Mouse (Mus musculus) embryonic facial prominence, embryonic 14.5 days (tissue): ENCODE measurements around the gene Afap1l2. TPM values are rescaled to one million over a fixed set of nuclear protein-coding genes. Genes with fewer than 3 reads are reported as not detected.

Source experiments
- ATAC-seq: fragments of 200-750 bp; cut with Nextera tagmentation; 2 replicates; pipeline ENCODE4 v1.8.0; 2017; ENCODE audit warnings: low read depth, moderate number of reproducible peaks, moderate TSS enrichment
- DNase-seq: peaks from one replicate; pipeline ENCODE4 v3.0.0-alpha.2; 2015; ENCODE audit warnings: low spot score
- H3K27ac ChIP-seq: fragments of 300-500 bp; sonication (generic); replicated peaks from 2 replicates; pipeline ENCODE4 v1.5.1; 2014; ENCODE audit warnings: low read depth, mild to moderate bottlenecking, low read length, moderate library complexity
- H3K27me3 ChIP-seq: fragments of 300-500 bp; sonication (generic); replicated peaks from 2 replicates; pipeline ENCODE4 v1.6.1; 2014; ENCODE audit warnings: low read length; ENCODE audit not compliant: control insufficient read depth, insufficient read depth
- H3K36me3 ChIP-seq: fragments of 300-500 bp; sonication (generic); 2 replicates; pipeline ENCODE4 v1.6.1; 2014; ENCODE audit warnings: low read length, mixed read lengths; ENCODE audit not compliant: control insufficient read depth, insufficient read depth
- H3K4me1 ChIP-seq: fragments of 300-500 bp; sonication (generic); 2 replicates; pipeline ENCODE4 v1.6.1; 2014; ENCODE audit warnings: antibody characterized with exemption, low read length; ENCODE audit not compliant: control insufficient read depth, insufficient read depth
- H3K4me2 ChIP-seq: fragments of 300-500 bp; sonication (generic); 2 replicates; pipeline ENCODE4 v1.6.1; 2014; ENCODE audit warnings: low read depth, mild to moderate bottlenecking, low read length, moderate library complexity, mixed read lengths
- H3K4me3 ChIP-seq: fragments of 300-500 bp; sonication (generic); 2 replicates; pipeline ENCODE4 v1.5.1; 2014; ENCODE audit warnings: low read depth, mild to moderate bottlenecking, low read length
- H3K9ac ChIP-seq: fragments of 300-500 bp; sonication (generic); 2 replicates; pipeline ENCODE4 v1.6.1; 2014; ENCODE audit warnings: low read depth, mild to moderate bottlenecking, low read length, moderate library complexity, mixed read lengths
- H3K9me3 ChIP-seq: fragments of 300-500 bp; sonication (generic); 2 replicates; pipeline ENCODE4 v1.6.1; 2016; ENCODE audit warnings: low read length; ENCODE audit not compliant: control insufficient read depth
- WGBS: fragments of 180-500 bp; shearing (Covaris S2); extraction: QIAGEN DNeasy Blood & Tissue Kit; methylation state at CpG from one replicate; pipeline ENCODE4 v1.1.7; 2014; 5-methylcytosine and 5-hydroxymethylcytosine counted together
- polyA plus RNA-seq: library from polyadenylated mRNA; unstranded; fragments of >200 nt; fragmentation: Nextera tagmentation; extraction: Ambion mirVana; gene quantifications from 2 replicates; pipeline ENCODE4 v1.2.1, GENCODE M21; 2014

The Afap1l2 gene
- polyA plus RNA-seq, 1 experiment from 2014 or later, result 10.8 TPM

DNA sequence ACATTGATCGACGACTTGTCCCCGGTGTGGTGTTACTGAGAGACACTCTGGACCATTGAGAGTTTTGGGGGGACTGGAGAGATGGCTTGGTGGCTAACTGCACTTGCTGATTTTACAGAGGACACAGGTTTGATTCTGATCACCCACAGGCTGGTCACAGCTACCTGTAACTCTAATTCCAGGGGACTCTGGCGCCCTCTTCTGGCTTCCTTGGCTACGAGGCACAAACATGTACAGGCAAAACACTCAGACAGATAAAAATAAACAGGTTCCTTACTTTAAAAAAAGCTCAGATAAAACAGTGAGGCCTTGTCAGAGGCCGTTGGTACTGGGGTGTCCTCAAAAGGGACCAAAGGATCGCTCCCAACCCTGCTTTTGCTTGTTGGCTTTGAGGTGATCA lies 72.3 kb downstream of the Afap1l2 start:
- Histone ChIP-seq H3K9me3 (no peaks in the 10 kb centered on the region), H3K4me1 (no peaks in the 10 kb centered on the region), H3K27ac (no peak overlapping the region), H3K9ac (no peak overlapping the region), H3K36me3 (no peaks in the 10 kb centered on the region), H3K4me2 (no peak overlapping the region), H3K4me3 (no peak overlapping the region), H3K27me3 (no peaks in the 10 kb centered on the region)
- ATAC-seq, result no peak
- WGBS, result 91% methylated on average over 7 of the region's 7 CpGs
- DNase-seq, result no peak

DNA sequence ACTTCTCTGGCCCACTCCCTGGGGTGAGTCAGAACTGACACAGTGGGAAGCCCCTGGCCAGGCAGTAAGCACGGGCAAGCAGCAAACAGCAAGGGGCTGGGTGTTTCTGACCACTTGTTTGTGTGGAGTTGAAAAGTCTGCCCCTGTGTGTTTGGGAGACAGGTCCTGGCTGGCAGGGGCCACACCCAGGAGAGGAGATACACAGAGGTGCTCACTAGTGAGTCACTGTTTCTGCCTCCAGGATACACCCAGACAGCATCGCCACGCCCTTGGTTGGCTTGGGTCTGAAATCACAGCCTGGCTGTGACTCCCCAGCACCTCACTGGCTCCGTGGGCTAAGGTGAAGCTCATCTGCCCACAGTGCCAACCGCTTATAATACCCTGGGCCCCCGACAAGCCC lies 72.9 kb downstream of the Afap1l2 start:
- WGBS, result 77% methylated on average over 6 of the region's 6 CpGs
- DNase-seq, result peak; percentile 48
- H3K4me3 ChIP-seq, result no peak overlapping the region
- H3K27ac ChIP-seq, result no peak overlapping the region
- no peak for ATAC-seq
- no peaks in the 10 kb centered on the region for H3K4me1 ChIP-seq
- H3K4me2 ChIP-seq, result no peak overlapping the region
- no peaks in the 10 kb centered on the region for H3K36me3 ChIP-seq
- H3K9me3 ChIP-seq, result no peaks in the 10 kb centered on the region
- no peaks in the 10 kb centered on the region for H3K27me3 ChIP-seq
- H3K9ac ChIP-seq, result no peak overlapping the region

DNA sequence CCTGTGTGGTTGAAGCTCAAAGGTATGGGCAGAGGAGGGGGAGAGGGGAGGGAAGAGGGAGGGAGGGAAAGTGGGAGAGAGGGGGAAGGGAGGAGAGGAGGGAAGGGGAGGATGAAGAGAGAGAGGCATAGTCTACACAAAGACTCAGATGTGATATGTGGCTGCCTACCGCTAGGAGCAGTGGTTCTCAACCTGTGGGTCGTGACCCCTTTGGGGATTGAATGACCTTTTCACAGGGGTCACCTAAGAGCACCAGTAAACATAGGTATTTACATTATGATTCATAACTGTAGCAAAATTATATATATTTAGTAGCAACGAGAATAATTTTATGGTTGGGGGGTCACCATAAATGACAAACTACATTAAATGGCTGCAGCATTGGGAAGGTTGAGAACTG lies 74.2 kb downstream of the Afap1l2 start:
- WGBS, result 82% methylated on average over 3 of the region's 3 CpGs
- Histone ChIP-seq H3K4me3 (no peak overlapping the region), H3K27ac (no peak overlapping the region), H3K4me2 (no peak overlapping the region), H3K27me3 (no peaks in the 10 kb centered on the region), H3K36me3 (no peaks in the 10 kb centered on the region), H3K4me1 (no peaks in the 10 kb centered on the region), H3K9me3 (no peaks in the 10 kb centered on the region), H3K9ac (no peak overlapping the region)
- ATAC-seq (no peak), DNase-seq (no peak)

DNA sequence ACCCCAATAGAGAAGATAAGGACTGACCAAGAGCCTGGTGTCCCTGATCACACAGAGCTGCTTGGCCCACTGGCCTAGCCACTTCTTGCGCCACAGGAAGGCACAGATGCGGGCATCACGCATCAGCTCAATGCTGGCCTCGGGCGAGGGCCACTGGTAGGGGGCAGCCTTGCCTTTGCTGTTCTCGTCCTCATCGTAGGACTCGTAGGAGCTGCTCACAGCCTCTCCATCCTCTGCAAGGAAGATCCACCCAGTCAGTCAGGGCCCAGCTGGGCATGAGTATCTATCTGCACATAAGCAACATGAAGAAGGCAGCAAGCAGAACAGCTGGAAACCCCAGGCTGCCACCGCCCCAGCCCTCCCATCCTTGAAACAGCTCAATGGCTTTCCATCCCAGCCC lies 78.0 kb downstream of the Afap1l2 start:
- Histone ChIP-seq H3K4me2 (no peak overlapping the region), H3K27me3 (no peaks in the 10 kb centered on the region), H3K9ac (no peak overlapping the region), H3K9me3 (no peaks in the 10 kb centered on the region), H3K4me3 (no peak overlapping the region), H3K27ac (no peak overlapping the region), H3K36me3 (no peaks in the 10 kb centered on the region), H3K4me1 (no peaks in the 10 kb centered on the region)
- 88% methylated on average over 9 of the region's 9 CpGs for WGBS
- ATAC-seq (no peak), DNase-seq (no peak)

DNA sequence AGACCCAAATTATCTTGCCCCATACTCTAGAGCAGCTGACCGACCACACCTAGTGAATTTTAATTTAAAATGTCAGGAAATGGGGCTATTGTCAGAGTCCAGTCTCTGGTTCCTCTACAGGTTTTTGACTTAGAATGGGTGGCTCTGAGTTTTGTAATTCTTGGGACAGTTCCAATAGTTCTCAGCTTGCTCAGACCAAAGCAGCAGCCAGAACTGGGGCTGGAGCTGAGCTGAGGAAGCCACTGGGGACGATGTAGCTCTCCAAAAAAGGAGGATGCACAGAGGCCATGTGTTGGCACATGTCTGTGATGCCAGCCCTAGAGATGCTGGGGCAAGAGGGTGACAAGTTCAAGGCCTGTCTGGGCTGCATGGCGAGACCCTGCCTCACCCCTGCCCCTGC lies 78.6 kb downstream of the Afap1l2 start:
- Histone ChIP-seq H3K9ac (no peak overlapping the region), H3K4me2 (no peak overlapping the region), H3K27ac (no peak overlapping the region), H3K4me1 (no peaks in the 10 kb centered on the region), H3K4me3 (no peak overlapping the region), H3K36me3 (no peaks in the 10 kb centered on the region), H3K27me3 (no peaks in the 10 kb centered on the region), H3K9me3 (no peaks in the 10 kb centered on the region)
- 73% methylated on average over 3 of the region's 3 CpGs for WGBS
- DNase-seq (peak; percentile 32), ATAC-seq (no peak)

DNA sequence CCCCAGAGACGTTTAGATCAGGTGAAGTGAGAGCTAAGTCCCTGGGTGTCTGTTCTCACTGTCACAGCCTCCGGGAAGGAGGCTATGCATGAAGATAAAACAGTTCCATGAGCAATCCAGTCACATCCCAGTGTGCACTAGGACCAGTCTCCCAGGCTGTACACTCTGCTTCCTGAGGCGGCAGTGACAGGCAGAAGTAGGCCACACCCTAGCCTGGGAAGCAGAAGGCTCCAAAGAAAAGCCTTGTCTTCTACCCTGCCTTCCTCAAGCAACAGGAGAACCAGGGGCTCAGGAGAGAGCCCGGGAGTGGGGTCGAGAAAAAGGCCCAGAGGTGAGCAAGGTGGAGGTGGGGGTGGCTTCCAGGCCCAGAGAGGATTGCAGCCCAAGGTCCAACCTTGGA lies 86.3 kb downstream of the Afap1l2 start:
- ATAC-seq (no peak), DNase-seq (no peak)
- Histone ChIP-seq H3K4me3 (no peak overlapping the region), H3K4me2 (no peak overlapping the region), H3K4me1 (no peaks in the 10 kb centered on the region), H3K9ac (no peak overlapping the region), H3K27me3 (no peaks in the 10 kb centered on the region), H3K36me3 (no peaks in the 10 kb centered on the region), H3K27ac (no peak overlapping the region), H3K9me3 (no peaks in the 10 kb centered on the region)
- 72% methylated on average over 5 of the region's 5 CpGs for WGBS

DNA sequence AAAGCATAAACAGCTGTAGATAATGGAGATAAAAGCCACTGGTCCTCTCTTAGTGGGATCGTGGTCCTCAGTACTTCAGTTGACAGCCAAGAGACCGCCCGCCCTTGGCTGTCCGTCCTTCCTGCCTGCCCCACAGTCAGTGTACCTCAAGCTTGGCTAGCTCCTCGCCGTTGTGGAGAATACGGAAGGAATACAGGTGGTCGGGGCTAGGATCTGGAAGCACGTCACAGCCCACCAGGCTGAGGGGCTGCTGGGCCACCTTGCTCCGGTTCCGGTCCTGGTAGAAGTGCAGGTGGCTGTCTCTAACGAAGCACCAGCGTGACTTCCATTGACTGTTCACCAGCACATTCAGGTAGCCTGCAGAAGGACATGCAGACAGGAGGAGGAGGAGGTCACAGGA lies 87.8 kb downstream of the Afap1l2 start:
- H3K4me1 ChIP-seq, result no peaks in the 10 kb centered on the region
- no peak overlapping the region for H3K4me3 ChIP-seq
- no peak overlapping the region for H3K9ac ChIP-seq
- H3K27me3 ChIP-seq, result no peaks in the 10 kb centered on the region
- no peaks in the 10 kb centered on the region for H3K9me3 ChIP-seq
- no peak overlapping the region for H3K4me2 ChIP-seq
- 86% methylated on average over 13 of the region's 13 CpGs for WGBS
- DNase-seq (no peak), ATAC-seq (no peak)
- H3K36me3 ChIP-seq, result no peaks in the 10 kb centered on the region
- H3K27ac ChIP-seq, result no peak overlapping the region

DNA sequence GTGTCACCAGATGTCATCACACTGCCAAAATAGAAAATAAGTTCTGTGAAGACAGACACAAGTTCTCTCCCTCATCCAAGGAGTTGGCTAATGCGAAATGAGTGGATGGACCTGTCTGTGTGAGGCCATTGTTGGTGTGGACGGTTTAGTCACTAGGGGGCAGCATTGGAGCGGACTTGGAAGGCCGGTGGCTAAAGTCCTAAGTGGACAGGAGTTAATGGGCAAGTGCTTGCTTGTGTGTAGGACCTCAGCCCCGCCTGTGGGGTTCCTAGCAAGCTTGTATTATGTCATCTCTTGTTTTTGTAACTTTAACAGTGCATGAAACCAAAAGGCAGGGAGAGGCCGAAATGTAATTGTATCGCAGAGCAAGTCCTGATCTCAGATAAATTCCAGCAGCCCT lies 88.4 kb downstream of the Afap1l2 start:
- H3K27me3 ChIP-seq, result no peaks in the 10 kb centered on the region
- WGBS, result 22% methylated on average over 7 of the region's 7 CpGs
- no peak overlapping the region for H3K9ac ChIP-seq
- peak; percentile 76 for ATAC-seq
- H3K36me3 ChIP-seq, result no peaks in the 10 kb centered on the region
- H3K27ac ChIP-seq, result no peak overlapping the region
- H3K9me3 ChIP-seq, result no peaks in the 10 kb centered on the region
- DNase-seq, result peak; percentile 92
- no peak overlapping the region; the same call in 1 of the 2 replicates for H3K4me2 ChIP-seq
- H3K4me3 ChIP-seq, result no peak overlapping the region
- H3K4me1 ChIP-seq, result no peaks in the 10 kb centered on the region

DNA sequence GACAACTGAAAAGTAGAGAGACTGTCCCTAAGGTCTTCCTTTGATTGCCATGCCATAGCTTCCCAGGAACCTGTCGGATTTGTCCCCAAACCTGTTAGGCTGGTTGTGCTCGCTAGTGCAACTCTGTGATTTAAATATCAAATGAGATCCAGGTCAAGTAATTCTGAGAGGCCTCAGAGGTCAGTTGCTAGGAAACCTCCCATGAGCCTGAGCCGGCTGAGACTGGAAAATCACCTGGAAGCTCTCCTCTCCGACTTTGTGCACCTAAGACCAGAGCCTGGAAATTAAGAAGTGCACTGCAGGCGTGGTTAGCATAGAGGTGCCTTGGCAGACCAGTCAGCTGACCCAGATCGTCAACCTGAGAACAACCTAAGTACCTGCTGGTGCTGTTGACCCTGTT lies 92.9 kb downstream of the Afap1l2 start:
- ATAC-seq, result peak; percentile 37; the same call in 1 of the 2 replicates
- no peaks in the 10 kb centered on the region for H3K27me3 ChIP-seq
- H3K4me1 ChIP-seq, result no peaks in the 10 kb centered on the region
- no peak overlapping the region for H3K27ac ChIP-seq
- no peaks in the 10 kb centered on the region for H3K36me3 ChIP-seq
- peak; percentile 74 for DNase-seq
- 50% methylated on average over 6 of the region's 6 CpGs for WGBS
- H3K4me3 ChIP-seq, result no peak overlapping the region
- H3K9me3 ChIP-seq, result no peaks in the 10 kb centered on the region
- no peak overlapping the region for H3K9ac ChIP-seq
- no peak overlapping the region for H3K4me2 ChIP-seq
